Mouse (Mus musculus) c-Kit-positive CD71-positive TER-119-positive erythroid progenitor cells, embryonic 14.5 days (primary cell): ENCODE measurements around the gene Ermap.

Source experiments
- DNase-seq: peaks from one replicate; pipeline ENCODE4 v3.0.0-alpha.2; 2013; ENCODE audit warnings: low spot score

Gene Ermap

GRCm38 (mm10) chr4:119137313-119137712 is 52.5 kb downstream of the Ermap start:
- no peak for DNase-seq

GRCm38 (mm10) chr4:119133860-119134259 is 56.0 kb downstream of the Ermap start:
- no peak for DNase-seq

GRCm38 (mm10) chr4:119133306-119133705 is 56.5 kb downstream of the Ermap start:
- no peak for DNase-seq

GRCm38 (mm10) chr4:119131189-119131910 is 58.5 kb downstream of the Ermap start:
- DNase-seq, result no peak

GRCm38 (mm10) chr4:119129096-119129495 is 60.7 kb downstream of the Ermap start:
- DNase-seq, result no peak

- no peak for DNase-seq
Observed at GRCm38 (mm10) chr4:119128547-119128946, 61.3 kb downstream of the Ermap start.

- no peak for DNase-seq
Observed at GRCm38 (mm10) chr4:119127229-119127628, 62.6 kb downstream of the Ermap start.

GRCm38 (mm10) chr4:119125577-119126270 is 64.1 kb downstream of the Ermap start:
- no peak for DNase-seq
